Mouse (Mus musculus): Measurements from ENCODE around the gene Adgrb3.

Gene Adgrb3

GRCm38 (mm10) chr1:25828971-25829920 is at the start of gene Adgrb3:
Gene Adgrb3, minus strand, starts transcription at chr1:25829707.
- DNase-seq (ENCODE audit: inconsistent ontology term) = no peak

GRCm38 (mm10) chr1:25877526-25877925 is 48.0 kb upstream of the Adgrb3 start:
- no peak for DNase-seq (ENCODE audit: inconsistent ontology term)

- DNase-seq (ENCODE audit: inconsistent ontology term) = peak; percentile 16
Measured at GRCm38 (mm10) chr1:25857473-25857872, 28.0 kb upstream of the Adgrb3 start.

- peak; percentile 35 for DNase-seq (ENCODE audit: inconsistent ontology term)
Measured at GRCm38 (mm10) chr1:25854451-25854978, 25.0 kb upstream of the Adgrb3 start.

GRCm38 (mm10) chr1:25832260-25832659 is 2.8 kb upstream of the Adgrb3 start:
- DNase-seq (ENCODE audit: inconsistent ontology term) = no peak

DNA sequence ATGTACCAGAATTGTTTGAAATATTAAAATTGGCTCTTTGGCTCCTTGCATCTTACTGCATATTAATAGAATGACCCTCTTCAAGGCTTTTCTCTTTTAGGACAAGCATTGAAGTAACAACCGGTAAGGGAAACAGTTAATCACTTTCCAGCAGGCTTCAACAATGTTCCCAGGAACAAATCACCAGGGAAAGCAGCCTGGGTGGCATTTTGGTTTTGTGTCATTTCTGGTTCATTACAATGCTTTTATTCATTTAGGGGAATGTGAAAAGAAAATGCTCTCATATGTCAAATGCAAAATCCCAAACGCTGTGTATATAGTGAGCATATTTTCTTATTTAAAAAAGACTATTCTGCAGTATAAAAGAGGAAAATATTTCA is 2.0 kb upstream of the Adgrb3 start:
- no peak for DNase-seq (ENCODE audit: inconsistent ontology term)

DNA sequence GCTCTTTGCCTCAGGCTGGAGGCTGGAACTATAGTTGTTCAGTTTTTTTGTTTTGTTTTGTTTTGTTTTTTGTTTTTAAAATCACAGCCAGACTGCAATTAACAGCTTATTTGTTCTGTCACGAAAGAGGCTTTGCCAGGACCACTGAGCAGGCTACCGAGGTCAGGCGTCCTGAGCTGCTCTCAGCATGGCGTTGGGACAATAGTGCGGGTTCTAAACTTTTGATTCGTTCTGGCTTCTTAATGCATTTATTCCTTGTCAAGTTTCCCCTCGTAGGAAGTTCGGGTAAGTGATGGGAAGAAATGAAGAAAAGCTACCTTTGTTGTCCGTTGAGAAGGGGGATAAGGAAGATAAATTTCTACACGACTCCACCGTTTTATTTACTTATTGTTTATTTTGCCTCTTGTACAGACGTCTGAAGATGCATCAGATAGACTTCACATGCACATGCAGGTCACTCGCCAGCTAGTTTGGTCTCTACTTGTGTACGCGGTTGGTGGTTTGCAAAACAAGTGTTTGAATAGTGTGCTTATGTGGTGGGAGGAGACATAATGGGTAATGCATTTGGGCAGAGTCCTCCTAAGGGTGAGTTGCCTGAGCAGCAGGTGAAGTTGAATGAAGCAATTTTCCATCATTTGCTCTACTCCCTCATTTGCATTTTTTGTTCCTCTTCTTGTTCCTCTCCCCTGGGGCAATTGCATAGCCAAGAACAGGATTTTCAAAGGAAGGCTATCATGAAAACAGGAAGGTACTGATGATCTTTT is 1.4 kb upstream of the Adgrb3 start:
- peak; percentile 30 for DNase-seq (ENCODE audit: inconsistent ontology term)

- peak; percentile 70 for DNase-seq (ENCODE audit: inconsistent ontology term)
Measured at GRCm38 (mm10) chr1:25829921-25830751, 629 bp upstream of the Adgrb3 start.

DNA sequence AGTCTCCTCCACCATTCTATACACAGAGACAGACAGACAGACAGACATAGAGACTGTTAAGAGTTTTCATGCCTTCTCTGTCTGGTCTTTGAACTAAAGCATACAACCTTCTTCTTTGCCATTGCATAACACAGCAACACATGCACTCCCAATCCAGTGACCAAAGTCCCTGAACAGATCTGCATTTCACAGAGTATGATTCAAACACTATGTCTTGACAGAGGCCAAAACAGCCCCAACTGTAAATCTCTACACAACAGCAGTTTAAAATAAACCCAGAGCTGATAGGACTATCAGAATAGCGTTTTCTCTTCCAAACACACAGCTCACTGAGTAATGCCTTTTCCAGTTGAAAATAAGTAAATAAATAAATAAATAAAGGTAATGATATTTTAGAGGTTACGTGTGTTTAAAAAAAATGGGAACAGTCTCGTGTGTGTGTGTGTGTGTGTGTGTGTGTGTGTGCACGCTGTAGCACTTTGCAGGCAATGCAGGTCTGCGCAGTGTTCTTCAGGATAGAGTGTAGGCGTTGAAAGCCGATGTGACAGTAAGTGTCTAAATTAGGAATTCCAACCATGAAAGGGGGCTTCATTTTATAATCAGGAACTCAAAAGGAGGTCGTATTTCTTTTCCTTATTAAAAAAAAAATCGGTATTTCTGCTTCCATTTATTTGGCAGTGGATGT is 1.3 kb downstream of the Adgrb3 start:
- no peak for DNase-seq (ENCODE audit: inconsistent ontology term)

- DNase-seq (ENCODE audit: inconsistent ontology term) = no peak
Measured at GRCm38 (mm10) chr1:25827436-25827835, 2.1 kb downstream of the Adgrb3 start.

- DNase-seq (ENCODE audit: inconsistent ontology term) = no peak
Measured at GRCm38 (mm10) chr1:25826771-25827170, 2.7 kb downstream of the Adgrb3 start.

GRCm38 (mm10) chr1:25824626-25825025 is 4.9 kb downstream of the Adgrb3 start:
- no peak for DNase-seq (ENCODE audit: inconsistent ontology term)

GRCm38 (mm10) chr1:25823961-25824360 is 5.5 kb downstream of the Adgrb3 start:
- DNase-seq (ENCODE audit: inconsistent ontology term) = no peak

DNA sequence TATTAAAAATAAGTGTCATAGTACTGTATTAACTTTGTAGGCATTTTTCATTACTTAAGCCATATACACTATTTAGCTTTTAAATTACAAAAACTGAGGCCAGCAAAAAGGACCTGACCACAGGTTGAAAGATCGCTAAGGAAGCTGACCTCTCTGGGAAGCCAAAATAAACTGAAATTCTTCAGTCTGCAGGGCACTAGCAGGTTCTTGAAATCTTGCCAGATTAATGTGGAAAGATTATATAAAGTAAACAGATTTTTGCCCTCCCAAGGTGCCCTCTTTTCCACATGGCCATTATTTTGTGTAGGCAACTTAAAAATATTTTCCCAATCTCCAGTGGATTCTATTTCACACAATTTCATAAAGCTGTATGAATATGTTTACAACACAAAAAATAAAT is 14.0 kb downstream of the Adgrb3 start:
- no peak for DNase-seq (ENCODE audit: inconsistent ontology term)

DNA sequence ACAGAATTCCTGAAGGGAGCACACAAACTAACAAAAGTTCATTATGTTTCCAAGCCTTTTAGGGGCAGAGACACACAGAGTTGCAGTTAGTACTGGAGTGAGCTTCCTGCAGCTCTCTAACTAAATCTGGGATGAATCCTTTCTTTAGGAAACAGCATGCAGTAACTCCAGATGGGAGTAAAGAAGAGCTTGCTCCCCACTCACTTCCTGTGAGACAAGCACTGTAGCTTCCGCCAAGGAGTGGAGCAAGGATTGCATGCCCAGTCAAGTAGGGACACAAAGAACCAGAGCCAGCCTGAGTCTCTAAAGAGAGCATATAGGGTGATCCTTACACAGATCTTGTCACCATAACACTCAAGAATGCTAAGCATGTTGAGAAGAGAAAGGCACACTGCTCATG is 50.7 kb downstream of the Adgrb3 start:
- no peak for DNase-seq (ENCODE audit: inconsistent ontology term)

GRCm38 (mm10) chr1:25777459-25777858 is 52.0 kb downstream of the Adgrb3 start:
- no peak for DNase-seq (ENCODE audit: inconsistent ontology term)

GRCm38 (mm10) chr1:25775440-25776130 is 53.9 kb downstream of the Adgrb3 start:
- no peak for DNase-seq (ENCODE audit: inconsistent ontology term)

- no peak for DNase-seq (ENCODE audit: inconsistent ontology term)
Measured at GRCm38 (mm10) chr1:25768958-25769357, 60.5 kb downstream of the Adgrb3 start.

GRCm38 (mm10) chr1:25755265-25755664 is 74.2 kb downstream of the Adgrb3 start:
- no peak for DNase-seq (ENCODE audit: inconsistent ontology term)

DNA sequence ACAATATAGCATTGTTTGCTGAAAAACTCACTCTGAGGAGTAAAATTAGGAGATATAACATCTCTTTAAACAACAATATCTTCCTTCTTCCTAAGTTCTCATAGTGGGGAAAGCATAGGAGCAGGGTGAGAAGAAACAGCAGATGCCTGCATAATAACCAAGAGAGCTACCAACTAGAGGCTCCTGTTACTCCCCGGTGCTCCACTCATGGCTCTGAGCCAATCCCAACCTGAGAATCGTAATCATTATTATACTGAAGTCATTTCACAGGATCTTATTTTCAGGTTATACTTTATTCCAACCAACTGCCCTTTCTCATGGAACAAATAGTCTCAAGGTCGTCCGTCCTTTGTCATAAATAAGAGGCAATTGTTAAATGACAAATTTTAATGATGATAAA is 75.0 kb downstream of the Adgrb3 start:
- no peak for DNase-seq (ENCODE audit: inconsistent ontology term)
